Mouse (Mus musculus) small intestine, adult 2 months (tissue): ENCODE data around the gene Hras. TPM values are rescaled to one million over a fixed set of nuclear protein-coding genes. Genes with fewer than 3 reads are reported as not detected.
A peak's percentile ranks its signal among the peaks of the same experiment; 100 is the strongest.

Experiments used
- H3K27ac ChIP-seq: fragments of 200-500 bp; 2 replicates; pipeline ENCODE4 v1.5.1; 2012; ENCODE audit warnings: low read depth, low read length, control low read depth, inconsistent platforms; ENCODE audit not compliant: insufficient read depth
- H3K27me3 ChIP-seq: fragments of 200-500 bp; 2 replicates; pipeline ENCODE4 v1.6.1; 2012; ENCODE audit warnings: mild to moderate bottlenecking, moderate library complexity, low read length, inconsistent platforms; ENCODE audit not compliant: control insufficient read depth, insufficient read depth
- H3K36me3 ChIP-seq: fragments of 200-500 bp; 2 replicates; pipeline ENCODE4 v1.6.1; 2012; ENCODE audit warnings: mild to moderate bottlenecking, low read length, control low read depth, inconsistent platforms; ENCODE audit not compliant: control insufficient read depth, insufficient read depth
- H3K4me1 ChIP-seq: fragments of 200-500 bp; 2 replicates; pipeline ENCODE4 v1.6.1; 2012; ENCODE audit warnings: low read length, inconsistent platforms, mixed read lengths; ENCODE audit not compliant: control insufficient read depth, insufficient read depth, insufficient read length
- H3K4me3 ChIP-seq: fragments of 200-500 bp; 2 replicates; pipeline ENCODE4 v1.5.1; 2012; ENCODE audit warnings: low read depth, mild to moderate bottlenecking, control low read depth, inconsistent platforms, low read length, moderate library complexity
- CTCF ChIP-seq: fragments of 200-500 bp; IDR thresholded peaks from 2 replicates; pipeline ENCODE4 v1.5.1; 2012; ENCODE audit warnings: low read depth, mild to moderate bottlenecking, control low read depth, inconsistent platforms, low read length, moderate library complexity, mixed read lengths; ENCODE audit not compliant: insufficient replicate concordance, insufficient read length; ENCODE audit errors: extremely low read depth
- POLR2A ChIP-seq: fragments of 200-500 bp; IDR thresholded peaks from 2 replicates; pipeline ENCODE4 v1.6.1; 2012; ENCODE audit warnings: low read depth, mild to moderate bottlenecking, control low read depth, inconsistent platforms, low read length, moderate library complexity
- WGBS: fragments of 180-500 bp; shearing (Covaris S2); methylation state at CpG from one replicate; pipeline ENCODE4 v1.1.7; 2018; 5-methylcytosine and 5-hydroxymethylcytosine counted together
- polyA plus RNA-seq: library from polyadenylated mRNA; depleted of rRNA; stranded (reverse); fragments of >200 nt; gene quantifications from 2 replicates; pipeline ENCODE4 v1.2.3, GENCODE M21; 2012

The Hras gene
- polyA plus RNA-seq, 1 experiment, result 67.1 TPM

- Histone ChIP-seq H3K4me1 (peaks cover 42% of the 10 kb centered on the region), H3K36me3 (peaks cover 21% of the 10 kb centered on the region), H3K27ac (no peak overlapping the region), H3K27me3 (no peaks in the 10 kb centered on the region), H3K4me3 (0 out of 2 replicates have a peak overlapping the region, but pooled peaks have one; percentile 3)
- TF ChIP-seq POLR2A, result no peak
- no peak for TF ChIP-seq CTCF
- 52% methylated on average over 3 of the region's 3 CpGs for WGBS
Observed at GRCm38 (mm10) chr7:141218141-141218540, 24.3 kb upstream of the Hras start.

- H3K27me3 ChIP-seq, result no peaks in the 10 kb centered on the region
- no peak for TF ChIP-seq POLR2A
- no peak for TF ChIP-seq CTCF
- peaks cover 21% of the 10 kb centered on the region for H3K36me3 ChIP-seq
- peaks cover 38% of the 10 kb centered on the region for H3K4me1 ChIP-seq
- H3K4me3 ChIP-seq, result peak overlapping the region; percentile 71
- WGBS, result 84% methylated on average over 17 of the region's 17 CpGs
- peak overlapping the region; percentile 89 for H3K27ac ChIP-seq
Observed at GRCm38 (mm10) chr7:141217343-141218013, 23.7 kb upstream of the Hras start.

- Histone ChIP-seq H3K27me3 (no peaks in the 10 kb centered on the region), H3K27ac (peak overlapping the region; percentile 89), H3K4me3 (peak overlapping the region; percentile 71), H3K4me1 (peaks cover 33% of the 10 kb centered on the region), H3K36me3 (peaks cover 21% of the 10 kb centered on the region)
- TF ChIP-seq CTCF, result no peak
- TF ChIP-seq POLR2A, result no peak
- 56% methylated on average over 11 of the region's 11 CpGs for WGBS
Observed at GRCm38 (mm10) chr7:141216894-141217293, 23.1 kb upstream of the Hras start.

GRCm38 (mm10) chr7:141215880-141216733, 22.3 kb upstream of the Hras start:
- peak overlapping the region; percentile 96 for H3K27ac ChIP-seq

GRCm38 (mm10) chr7:141215101-141215879, 21.5 kb upstream of the Hras start, which contains the start of gene Rassf7:
Gene Rassf7, plus strand, starts transcription at chr7:141215860.
- 2% methylated on average over 41 of the region's 41 CpGs for WGBS
- TF ChIP-seq CTCF, result no peak
- 0 out of 2 replicates have a peak, but pooled peaks have one; percentile 41 for TF ChIP-seq POLR2A
- peak within 1 kb of the TSS; percentile 96 for H3K27ac ChIP-seq
- no peaks in the 10 kb centered on the region for H3K27me3 ChIP-seq
- peaks cover 28% of the 10 kb centered on the region for H3K4me1 ChIP-seq
- peak within 1 kb of the TSS; percentile 71 for H3K4me3 ChIP-seq
- peaks cover 21% of the 10 kb centered on the region for H3K36me3 ChIP-seq

More at GRCm38 (mm10) chr7:141215880-141216733, 22.3 kb upstream of the Hras start:
- peaks cover 21% of the 10 kb centered on the region for H3K36me3 ChIP-seq
- H3K4me1 ChIP-seq, result peaks cover 29% of the 10 kb centered on the region
- TF ChIP-seq CTCF (no peak), POLR2A (peak; percentile 64; the same call in 1 of the 2 replicates)
- WGBS, result under 1% methylated on average over 42 of the region's 42 CpGs
- H3K4me3 ChIP-seq, result peak overlapping the region; percentile 71
- H3K27me3 ChIP-seq, result no peaks in the 10 kb centered on the region

- Histone ChIP-seq H3K4me1 (peaks cover 26% of the 10 kb centered on the region), H3K36me3 (peaks cover 19% of the 10 kb centered on the region), H3K27ac (no peak overlapping the region), H3K4me3 (no peak overlapping the region), H3K27me3 (no peaks in the 10 kb centered on the region)
- TF ChIP-seq CTCF (no peak), POLR2A (no peak)
- WGBS, result 71% methylated on average over 3 of the region's 3 CpGs
Observed at GRCm38 (mm10) chr7:141214310-141214709, 20.5 kb upstream of the Hras start.
